Mouse (Mus musculus) thymus, adult 2 months (tissue): Measurements from ENCODE around the gene Tomm5.

Experiments
- CTCF ChIP-seq: fragments of 200-500 bp; IDR thresholded peaks from 2 replicates; pipeline ENCODE4 v1.5.1; 2012; ENCODE audit warnings: mild to moderate bottlenecking, control low read depth, low read length, moderate library complexity, borderline replicate concordance; ENCODE audit not compliant: control insufficient read depth, poor library complexity, insufficient read depth; ENCODE audit errors: extremely low read depth
- POLR2A ChIP-seq: fragments of 200-500 bp; IDR thresholded peaks from 2 replicates; pipeline ENCODE4 v1.6.1; 2012; ENCODE audit warnings: mild to moderate bottlenecking, low read length, control low read depth, moderate library complexity; ENCODE audit not compliant: control insufficient read depth, poor library complexity, insufficient read depth; ENCODE audit errors: extremely low read depth

DNA sequence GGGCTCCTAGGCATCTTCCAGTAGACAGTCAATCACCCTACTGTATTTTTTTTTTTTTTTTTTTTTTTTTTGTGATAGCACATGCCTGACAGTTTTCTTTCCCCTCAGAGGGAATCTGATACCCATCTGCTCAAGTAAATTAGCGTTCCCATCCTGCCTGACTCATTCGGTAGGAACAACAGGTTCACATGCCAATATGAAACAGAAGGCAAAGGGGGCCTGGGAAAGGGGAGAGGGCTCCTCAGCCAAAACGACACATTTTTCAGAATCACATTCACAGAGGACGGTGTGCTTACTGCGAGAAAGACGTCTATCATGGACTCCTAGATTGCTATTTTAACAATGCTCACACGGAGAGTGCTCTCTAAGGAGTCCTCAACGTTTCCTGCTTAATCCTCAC, 24.4 kb downstream of the Tomm5 start:
- TF ChIP-seq POLR2A (no peak), CTCF (no peak)
